Comparison of ENCODE assay signal across 11 mouse cellular contexts in the genomic region with DNA sequence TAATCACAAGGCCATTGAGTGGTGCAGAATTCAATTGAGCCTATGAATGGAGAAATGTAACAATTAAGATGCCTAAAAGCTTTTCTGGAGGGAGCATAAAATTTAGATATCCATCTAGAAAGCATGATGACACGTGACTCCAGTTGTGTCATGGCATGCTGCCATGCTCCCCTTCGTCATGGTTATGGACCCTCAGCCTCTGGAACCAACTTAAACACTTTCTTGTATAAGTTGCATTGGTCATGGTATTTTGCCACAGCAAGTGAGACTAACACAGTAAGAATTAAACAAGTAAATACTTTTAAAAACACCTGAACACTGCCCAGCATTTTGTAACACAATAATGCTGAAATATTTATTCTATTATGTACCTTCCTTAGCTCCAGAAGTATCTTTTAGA.
"Had no signal": no experiment of that assay in that cellular context is flagged by ENCODE, and none has a peak within 500 bp of the region (broad histone marks: within the 10 kb centered on the region; RNA-seq: fewer than 3 reads in every experiment).

No protein-coding gene starts in this region.

- H3K9ac ChIP-seq: limb, embryonic 13.5 days; liver, embryonic 14.5 days; neural tube, embryonic 13.5 days had no signal

- H3K9me3 ChIP-seq: limb, embryonic 13.5 days; neural tube, embryonic 13.5 days had no signal

- H3K27ac ChIP-seq: kidney, postnatal 0 days; limb, embryonic 13.5 days; liver, embryonic 14.5 days; neural tube, embryonic 13.5 days had no signal

- H3K36me3 ChIP-seq: limb, embryonic 13.5 days; neural tube, embryonic 13.5 days had no signal

- H3K4me2 ChIP-seq: limb, embryonic 13.5 days; neural tube, embryonic 13.5 days had no signal

- H3K4me3 ChIP-seq: limb, embryonic 13.5 days; neural tube, embryonic 13.5 days had no signal

- H3K4me1 ChIP-seq: limb, embryonic 13.5 days; neural tube, embryonic 13.5 days had no signal

- H3K27me3 ChIP-seq: limb, embryonic 13.5 days; neural tube, embryonic 13.5 days had no signal

- DNase-seq: kidney, adult 11 months; kidney, adult 9 months; layer of hippocampus, adult 9-11 months; layer of hippocampus, postnatal 36 days; lung, adult 18-20 months; right cerebral cortex, postnatal 25 days; thymus, postnatal 36 days had no signal
